Comparison of ENCODE assay signal across 23 mouse cellular contexts in genomic region chr2:158074835-158075234, GRCm38 (mm10). TPM values are rescaled to one million over a fixed set of nuclear protein-coding genes. Genes with fewer than 3 reads are reported as not detected.
DNase-seq lines count a peak whose midpoint lies in the region; ATAC-seq and TF ChIP-seq lines count a peak whose summit lies in the region.
"Had no signal": no experiment of that assay in that cellular context is flagged by ENCODE, and none has a peak within 500 bp of the region (broad histone marks: within the 10 kb centered on the region; RNA-seq: fewer than 3 reads in every experiment).

No protein-coding gene starts in this region.

- H3K27me3 ChIP-seq in hindbrain, postnatal 0 days (ENCODE audit: insufficient read depth, low read length) = no peaks in the 10 kb centered on the region
- H3K27me3 ChIP-seq in hindbrain, embryonic 12.5 days = no peaks in the 10 kb centered on the region
- H3K27me3 ChIP-seq in liver, embryonic 14.5 days (ENCODE audit: control insufficient read depth, insufficient read depth, low read length) = no peaks in the 10 kb centered on the region
- no peaks in the 10 kb centered on the region for H3K27me3 ChIP-seq in liver, embryonic 11.5 days (replicated peaks; ENCODE audit: control insufficient read depth, insufficient read depth, low read length)
- H3K27me3 ChIP-seq: CH12.LX; forebrain, embryonic 15.5 days; Patski had no signal

- no peak for ATAC-seq in hindbrain, postnatal 0 days
- ATAC-seq in hindbrain, embryonic 12.5 days (ENCODE audit: low FRiP score) = no peak
- no peak for ATAC-seq in liver, embryonic 14.5 days (ENCODE audit: insufficient read depth)
- ATAC-seq in liver, embryonic 11.5 days (replicated peaks; ENCODE audit: low FRiP score) = no peak
- ATAC-seq: forebrain, embryonic 15.5 days; Patski had no signal

- H3K27ac ChIP-seq in hindbrain, postnatal 0 days = no peak overlapping the region
- H3K27ac ChIP-seq in hindbrain, embryonic 12.5 days = no peak overlapping the region
- H3K27ac ChIP-seq in liver, embryonic 14.5 days = no peak overlapping the region
- no peak overlapping the region for H3K27ac ChIP-seq in liver, embryonic 11.5 days (ENCODE audit: low read depth, low read length)
- H3K27ac ChIP-seq: forebrain, embryonic 10.5 days; forebrain, embryonic 15.5 days; heart, adult 2 months; hindbrain, embryonic 10.5 days; hindbrain, embryonic 14.5 days had no signal

- H3K4me3 ChIP-seq in hindbrain, postnatal 0 days (ENCODE audit: low read length) = no peak overlapping the region
- H3K4me3 ChIP-seq in hindbrain, embryonic 12.5 days = no peak overlapping the region
- no peak overlapping the region for H3K4me3 ChIP-seq in liver, embryonic 14.5 days (ENCODE audit: insufficient read depth in 1 of 2, low read depth in 2 of 2, low read length in 2 of 2)
- H3K4me3 ChIP-seq in liver, embryonic 11.5 days (ENCODE audit: low read depth, low read length) = no peak overlapping the region
- H3K4me3 ChIP-seq: forebrain, embryonic 10.5 days; forebrain, embryonic 15.5 days; heart, adult 2 months; hindbrain, embryonic 10.5 days had no signal

- TF ChIP-seq CTCF in hindbrain, postnatal 0 days (IDR thresholded peaks at IDR 0.05; ENCODE audit: low read depth) = 0 out of 2 replicates have a peak, but pooled peaks have one; percentile 5
- 0 out of 2 replicates have a peak, but pooled peaks have one; percentile 2 for TF ChIP-seq CTCF in liver, embryonic 14.5 days (IDR thresholded peaks at IDR 0.05; ENCODE audit: low read depth)

- H3K4me2 ChIP-seq in hindbrain, postnatal 0 days (ENCODE audit: low read depth, low read length) = no peak overlapping the region
- no peak overlapping the region for H3K4me2 ChIP-seq in hindbrain, embryonic 12.5 days (replicated peaks)
- H3K4me2 ChIP-seq in liver, embryonic 14.5 days (ENCODE audit: low read depth) = no peak overlapping the region
- no peak overlapping the region for H3K4me2 ChIP-seq in liver, embryonic 11.5 days
- H3K4me2 ChIP-seq: forebrain, embryonic 15.5 days; heart, embryonic 11.5 days; hindbrain, embryonic 14.5 days had no signal

- 79% methylated on average over 5 of the region's 5 CpGs for WGBS in hindbrain, postnatal 0 days
- whole genome bisulfite sequencing in hindbrain, embryonic 12.5 days = 83% methylated on average over 5 of the region's 5 CpGs
- 89% methylated on average over 5 of the region's 5 CpGs for WGBS in liver, embryonic 14.5 days (ENCODE audit: insufficient replicate concordance)
- WGBS in liver, embryonic 11.5 days = 91% methylated on average over 5 of the region's 5 CpGs

- H3K36me3 ChIP-seq in hindbrain, postnatal 0 days (ENCODE audit: insufficient read depth, low read length) = peaks cover 51% of the 10 kb centered on the region; the same call in 1 of the 2 replicates
- H3K36me3 ChIP-seq in hindbrain, embryonic 12.5 days = peaks cover 75% of the 10 kb centered on the region
- peaks cover 39% of the 10 kb centered on the region for H3K36me3 ChIP-seq in liver, embryonic 14.5 days (replicated peaks; ENCODE audit: control insufficient read depth, insufficient read depth, low read depth)
- peaks cover 43% of the 10 kb centered on the region for H3K36me3 ChIP-seq in liver, embryonic 11.5 days (ENCODE audit: control insufficient read depth, insufficient read depth, low read length)

- no peaks in the 10 kb centered on the region for H3K4me1 ChIP-seq in hindbrain, postnatal 0 days (ENCODE audit: insufficient read depth, low read length)
- H3K4me1 ChIP-seq in hindbrain, embryonic 12.5 days = no peaks in the 10 kb centered on the region
- H3K4me1 ChIP-seq in liver, embryonic 14.5 days (replicated peaks; ENCODE audit: control insufficient read depth in 2 of 2, insufficient read depth in 2 of 2, low read length in 1 of 2) = peaks cover 0 to 8% of the 10 kb centered on the region in 2 experiments; a peak in 1 of 4 replicates
- 0 out of 2 replicates have a peak, but pooled peaks cover 3% of the 10 kb centered on the region for H3K4me1 ChIP-seq in liver, embryonic 11.5 days (replicated peaks; ENCODE audit: control insufficient read depth, insufficient read depth, low read length)

- no peak overlapping the region for H3K9ac ChIP-seq in hindbrain, postnatal 0 days (replicated peaks; ENCODE audit: low read length)
- no peak overlapping the region for H3K9ac ChIP-seq in hindbrain, embryonic 12.5 days
- H3K9ac ChIP-seq in liver, embryonic 14.5 days (replicated peaks) = no peak overlapping the region
- H3K9ac ChIP-seq in liver, embryonic 11.5 days (ENCODE audit: low read depth, low read length) = no peak overlapping the region
- H3K9ac ChIP-seq: forebrain, embryonic 15.5 days; hindbrain, embryonic 14.5 days had no signal

- DNase-seq in gastrocnemius, adult 18-20 months (ENCODE audit: low spot score) = peak; percentile 30
- no peak for DNase-seq in gastrocnemius, adult 8-10 months (ENCODE audit: low spot score in 2 of 2)
- no peak for DNase-seq in hindbrain, postnatal 0 days (ENCODE audit: low spot score)
- DNase-seq in liver, embryonic 14.5 days (ENCODE audit: low read depth in 3 of 3, low spot score in 3 of 3) = no peak
- no peak for DNase-seq in liver, embryonic 11.5 days (ENCODE audit: low spot score)
- DNase-seq: adrenal gland, postnatal 10 days; adrenal gland, postnatal 36 days; B cell, adult 2 months; cerebellum, adult 18-20 months; cerebellum, adult 9-10 months; cerebellum, postnatal 14 days; gastrocnemius, postnatal 36 days; heart, postnatal 10 days; heart, postnatal 36 days had no signal

- no peaks in the 10 kb centered on the region for H3K9me3 ChIP-seq in hindbrain, postnatal 0 days (ENCODE audit: low read length)
- H3K9me3 ChIP-seq in hindbrain, embryonic 12.5 days (replicated peaks) = no peaks in the 10 kb centered on the region
- H3K9me3 ChIP-seq in liver, embryonic 14.5 days (ENCODE audit: control insufficient read depth, low read length) = no peaks in the 10 kb centered on the region
- H3K9me3 ChIP-seq in liver, embryonic 11.5 days (ENCODE audit: control insufficient read depth, low read length) = no peaks in the 10 kb centered on the region
- H3K9me3 ChIP-seq: forebrain, embryonic 10.5 days; forebrain, embryonic 15.5 days; hindbrain, embryonic 10.5 days had no signal

- TF ChIP-seq EP300 in liver, embryonic 14.5 days (IDR thresholded peaks at IDR 0.05; ENCODE audit: low read depth) = no peak

RNA-seq across cellular contexts. Expression of gene Rprd1b, which starts 46.5 kb away (rescaled TPM):
- total RNA-seq in gastrocnemius, adult 18-20 months (2021) = 10 to 100 TPM; 23.2 to 29.3 TPM
- 10 to 100 TPM; 23.0 to 42.6 (median 26.4) TPM for total RNA-seq in gastrocnemius, adult 8-10 months (2022)
- total RNA-seq in hindbrain, postnatal 0 days (2014; rRNA removed) = 26.3 and 31.3 TPM in 2 replicates
- polyA plus RNA-seq in hindbrain, postnatal 0 days (2015; fragmentation: Nextera tagmentation; extraction: Ambion mirVana) = 19.8 and 20.4 TPM in 2 replicates
- 46.2 and 56.2 TPM in 2 replicates for polyA plus RNA-seq in hindbrain, embryonic 12.5 days (2016; fragmentation: Nextera tagmentation; extraction: Ambion mirVana)
- polyA plus RNA-seq in liver, embryonic 14.5 days (2012; rRNA removed) = 12.1 and 14.1 TPM in 2 replicates
- polyA plus RNA-seq in liver, embryonic 14.5 days (2014; fragmentation: Nextera tagmentation; extraction: Ambion mirVana) = 21.6 and 24.8 TPM in 2 replicates
- polyA plus RNA-seq in liver, embryonic 11.5 days (2014; fragmentation: Nextera tagmentation; extraction: Ambion mirVana) = 48.2 and 52.5 TPM in 2 replicates

RNA-seq across cellular contexts. Expression of gene Tti1, which starts 46.6 kb away (rescaled TPM):
- 10 to 100 TPM; 19.3 to 25.4 TPM for total RNA-seq in gastrocnemius, adult 18-20 months (2021)
- total RNA-seq in gastrocnemius, adult 8-10 months (2022) = 10 to 100 TPM; 22.3 to 26.1 (median 23.7) TPM
- total RNA-seq in hindbrain, postnatal 0 days (2014; rRNA removed) = 18.2 and 19.4 TPM in 2 replicates
- 9.5 and 10.3 TPM in 2 replicates for polyA plus RNA-seq in hindbrain, postnatal 0 days (2015; fragmentation: Nextera tagmentation; extraction: Ambion mirVana)
- polyA plus RNA-seq in hindbrain, embryonic 12.5 days (2016; fragmentation: Nextera tagmentation; extraction: Ambion mirVana) = 25.6 and 25.8 TPM in 2 replicates
- polyA plus RNA-seq in liver, embryonic 14.5 days (2012; rRNA removed) = 9.3 and 11.1 TPM in 2 replicates
- polyA plus RNA-seq in liver, embryonic 14.5 days (2014; fragmentation: Nextera tagmentation; extraction: Ambion mirVana) = 11.3 and 12.4 TPM in 2 replicates
- polyA plus RNA-seq in liver, embryonic 11.5 days (2014; fragmentation: Nextera tagmentation; extraction: Ambion mirVana) = 30.2 and 34.3 TPM in 2 replicates
